Mouse (Mus musculus): ENCODE results near the gene Slc10a7. TPM values are rescaled to one million over a fixed set of nuclear protein-coding genes. Genes with fewer than 3 reads are reported as not detected.
"Not testable (repeated sequence)": the region's sequence is repeated elsewhere in the genome, so short reads cannot be mapped to it uniquely, and the experiment has no call there.

The Slc10a7 gene
- polyA plus RNA-seq, 1 experiment, result 4.7 TPM

- H3K4me3 ChIP-seq (replicated peaks; ENCODE audit: control insufficient read depth, low read depth, low read length), result no peak overlapping the region
- TF ChIP-seq CTCF (IDR thresholded peaks at IDR 0.05; ENCODE audit: control insufficient read depth, insufficient read depth, low read length), result no peak
- TF ChIP-seq POLR2A (IDR thresholded peaks at IDR 0.05; ENCODE audit: borderline replicate concordance, control insufficient read depth, low read depth, low read length), result no peak
- H3K27ac ChIP-seq (ENCODE audit: control insufficient read depth, insufficient read depth, low read depth, low read length, poor library complexity), result no peak overlapping the region
- 77% methylated on average over 4 of the region's 4 CpGs for WGBS
- no peaks in the 10 kb centered on the region for H3K4me1 ChIP-seq (ENCODE audit: control insufficient read depth, insufficient read depth, low read length)
These were observed 205.7 kb downstream of the Slc10a7 start for GRCm38 (mm10) chr8:78714880-78715279.

- WGBS, result 84% methylated on average over 7 of the region's 7 CpGs
- H3K4me3 ChIP-seq (replicated peaks; ENCODE audit: control insufficient read depth, low read depth, low read length), result no peak overlapping the region
- TF ChIP-seq POLR2A (IDR thresholded peaks at IDR 0.05; ENCODE audit: borderline replicate concordance, control insufficient read depth, low read depth, low read length), result no peak
- TF ChIP-seq CTCF (IDR thresholded peaks at IDR 0.05; ENCODE audit: control insufficient read depth, insufficient read depth, low read length), result no peak
- H3K27ac ChIP-seq (ENCODE audit: control insufficient read depth, insufficient read depth, low read depth, low read length, poor library complexity), result no peak overlapping the region
- H3K4me1 ChIP-seq (ENCODE audit: control insufficient read depth, insufficient read depth, low read length), result no peaks in the 10 kb centered on the region
These were observed 207.4 kb downstream of the Slc10a7 start for GRCm38 (mm10) chr8:78716546-78716945.

GRCm38 (mm10) chr8:78717191-78717590 lies 208.0 kb downstream of the Slc10a7 start:
- WGBS, result 5% methylated on average over 10 of the region's 10 CpGs
- H3K4me3 ChIP-seq (replicated peaks; ENCODE audit: control insufficient read depth, low read depth, low read length); H3K27ac ChIP-seq (ENCODE audit: control insufficient read depth, insufficient read depth, low read depth, low read length, poor library complexity); H3K4me1 ChIP-seq (ENCODE audit: control insufficient read depth, insufficient read depth, low read length): not testable (repeated sequence)

- no peaks in the 10 kb centered on the region for H3K4me1 ChIP-seq (ENCODE audit: control insufficient read depth, insufficient read depth, low read length)
- H3K27ac ChIP-seq (ENCODE audit: control insufficient read depth, insufficient read depth, low read depth, low read length, poor library complexity), result no peak overlapping the region
- 91% methylated on average over 10 of the region's 10 CpGs for WGBS
- TF ChIP-seq CTCF (IDR thresholded peaks at IDR 0.05; ENCODE audit: control insufficient read depth, insufficient read depth, low read length), result peak; percentile 30; the same call in 1 of the 2 replicates
- no peak for TF ChIP-seq POLR2A (IDR thresholded peaks at IDR 0.05; ENCODE audit: borderline replicate concordance, control insufficient read depth, low read depth, low read length)
- no peak overlapping the region for H3K4me3 ChIP-seq (replicated peaks; ENCODE audit: control insufficient read depth, low read depth, low read length)
These were observed 210.3 kb downstream of the Slc10a7 start for GRCm38 (mm10) chr8:78719279-78720040.

GRCm38 (mm10) chr8:78720041-78720414 lies 210.9 kb downstream of the Slc10a7 start:
- no peaks in the 10 kb centered on the region for H3K4me1 ChIP-seq (ENCODE audit: control insufficient read depth, insufficient read depth, low read length)
- no peak overlapping the region for H3K27ac ChIP-seq (ENCODE audit: control insufficient read depth, insufficient read depth, low read depth, low read length, poor library complexity)
- H3K4me3 ChIP-seq (replicated peaks; ENCODE audit: control insufficient read depth, low read depth, low read length), result no peak overlapping the region
- 89% methylated on average over 8 of the region's 8 CpGs for WGBS
- TF ChIP-seq CTCF (IDR thresholded peaks at IDR 0.05; ENCODE audit: control insufficient read depth, insufficient read depth, low read length) (no peak), POLR2A (IDR thresholded peaks at IDR 0.05; ENCODE audit: borderline replicate concordance, control insufficient read depth, low read depth, low read length) (no peak)

GRCm38 (mm10) chr8:78721576-78721975 lies 212.4 kb downstream of the Slc10a7 start:
- Histone ChIP-seq H3K4me3 (replicated peaks; ENCODE audit: control insufficient read depth, low read depth, low read length) (no peak overlapping the region), H3K27ac (ENCODE audit: control insufficient read depth, insufficient read depth, low read depth, low read length, poor library complexity) (no peak overlapping the region), H3K4me1 (ENCODE audit: control insufficient read depth, insufficient read depth, low read length) (no peaks in the 10 kb centered on the region)
- 88% methylated on average over 5 of the region's 5 CpGs for WGBS
- TF ChIP-seq CTCF (IDR thresholded peaks at IDR 0.05; ENCODE audit: control insufficient read depth, insufficient read depth, low read length), result no peak
- TF ChIP-seq POLR2A (IDR thresholded peaks at IDR 0.05; ENCODE audit: borderline replicate concordance, control insufficient read depth, low read depth, low read length), result no peak

- TF ChIP-seq POLR2A (IDR thresholded peaks at IDR 0.05; ENCODE audit: borderline replicate concordance, control insufficient read depth, low read depth, low read length), result no peak
- TF ChIP-seq CTCF (IDR thresholded peaks at IDR 0.05; ENCODE audit: control insufficient read depth, insufficient read depth, low read length), result no peak
- WGBS, result 83% methylated on average over 7 of the region's 7 CpGs
- Histone ChIP-seq H3K27ac (ENCODE audit: control insufficient read depth, insufficient read depth, low read depth, low read length, poor library complexity) (no peak overlapping the region), H3K4me1 (ENCODE audit: control insufficient read depth, insufficient read depth, low read length) (no peaks in the 10 kb centered on the region), H3K4me3 (replicated peaks; ENCODE audit: control insufficient read depth, low read depth, low read length) (no peak overlapping the region)
These were observed 213.1 kb downstream of the Slc10a7 start for GRCm38 (mm10) chr8:78722201-78722600.

GRCm38 (mm10) chr8:78724832-78725231 lies 215.7 kb downstream of the Slc10a7 start:
- WGBS, result 88% methylated on average over 4 of the region's 4 CpGs
- TF ChIP-seq POLR2A (IDR thresholded peaks at IDR 0.05; ENCODE audit: borderline replicate concordance, control insufficient read depth, low read depth, low read length) (no peak), CTCF (IDR thresholded peaks at IDR 0.05; ENCODE audit: control insufficient read depth, insufficient read depth, low read length) (no peak)
- H3K4me3 ChIP-seq (replicated peaks; ENCODE audit: control insufficient read depth, low read depth, low read length), result no peak overlapping the region
- H3K27ac ChIP-seq (ENCODE audit: control insufficient read depth, insufficient read depth, low read depth, low read length, poor library complexity), result no peak overlapping the region
- no peaks in the 10 kb centered on the region for H3K4me1 ChIP-seq (ENCODE audit: control insufficient read depth, insufficient read depth, low read length)

GRCm38 (mm10) chr8:78728240-78728639 lies 219.1 kb downstream of the Slc10a7 start:
- TF ChIP-seq CTCF (IDR thresholded peaks at IDR 0.05; ENCODE audit: control insufficient read depth, insufficient read depth, low read length) (no peak), POLR2A (IDR thresholded peaks at IDR 0.05; ENCODE audit: borderline replicate concordance, control insufficient read depth, low read depth, low read length) (no peak)
- no peaks in the 10 kb centered on the region for H3K4me1 ChIP-seq (ENCODE audit: control insufficient read depth, insufficient read depth, low read length)
- 92% methylated on average over 14 of the region's 14 CpGs for WGBS
- H3K4me3 ChIP-seq (replicated peaks; ENCODE audit: control insufficient read depth, low read depth, low read length), result no peak overlapping the region
- no peak overlapping the region for H3K27ac ChIP-seq (ENCODE audit: control insufficient read depth, insufficient read depth, low read depth, low read length, poor library complexity)
